Mouse (Mus musculus) forebrain, embryonic 12.5 days (tissue): ENCODE results near the gene Slc9a5. TPM values are rescaled to one million over a fixed set of nuclear protein-coding genes. Genes with fewer than 3 reads are reported as not detected.

Experiments used
- ATAC-seq: fragments of 200-750 bp; cut with Nextera tagmentation; 2 replicates; pipeline ENCODE4 v1.8.0; 2017; ENCODE audit warnings: moderate TSS enrichment; ENCODE audit not compliant: low FRiP score
- H3K27ac ChIP-seq: fragments of 300-500 bp; sonication (generic); 2 replicates; pipeline ENCODE4 v1.5.1; 2016; ENCODE audit warnings: mild to moderate bottlenecking
- H3K27me3 ChIP-seq: fragments of 300-500 bp; sonication (generic); 2 replicates; pipeline ENCODE4 v1.6.1; 2016; ENCODE audit warnings: mild to moderate bottlenecking
- H3K36me3 ChIP-seq: fragments of 300-500 bp; sonication (generic); replicated peaks from 2 replicates; pipeline ENCODE4 v1.6.1; 2016; ENCODE audit warnings: mild to moderate bottlenecking
- H3K4me1 ChIP-seq: fragments of 300-500 bp; sonication (generic); 2 replicates; pipeline ENCODE4 v1.6.1; 2016
- H3K4me2 ChIP-seq: fragments of 300-500 bp; sonication (generic); 2 replicates; pipeline ENCODE4 v1.6.1; 2016; ENCODE audit warnings: mild to moderate bottlenecking, moderate library complexity
- H3K4me3 ChIP-seq: fragments of 300-500 bp; sonication (generic); replicated peaks from 2 replicates; pipeline ENCODE4 v1.5.1; 2016; ENCODE audit warnings: mild to moderate bottlenecking
- H3K9ac ChIP-seq: fragments of 300-500 bp; sonication (generic); 2 replicates; pipeline ENCODE4 v1.6.1; 2016; ENCODE audit warnings: mild to moderate bottlenecking
- H3K9me3 ChIP-seq: fragments of 300-500 bp; sonication (generic); 2 replicates; pipeline ENCODE4 v1.6.1; 2016
- WGBS: fragments of 180-500 bp; shearing (Covaris S2); methylation state at CpG from one replicate; pipeline ENCODE4 v1.1.7; 2016; 5-methylcytosine and 5-hydroxymethylcytosine counted together
- polyA plus RNA-seq: library from polyadenylated mRNA; unstranded; fragments of >200 nt; fragmentation: Nextera tagmentation; extraction: Ambion mirVana; gene quantifications from 2 replicates; pipeline ENCODE4 v1.2.1, GENCODE M21; 2016

The Slc9a5 gene
- polyA plus RNA-seq, 1 experiment from 2014 or later, result 6.4 TPM

- Histone ChIP-seq H3K27me3 (no peaks in the 10 kb centered on the region), H3K27ac (no peak overlapping the region), H3K9ac (no peak overlapping the region), H3K4me1 (peaks cover 9% of the 10 kb centered on the region), H3K36me3 (peaks cover 85% of the 10 kb centered on the region), H3K4me3 (no peak overlapping the region), H3K4me2 (no peak overlapping the region), H3K9me3 (no peaks in the 10 kb centered on the region)
- no peak for ATAC-seq
- 97% methylated on average over 22 of the region's 22 CpGs for WGBS
Observed at GRCm38 (mm10) chr8:105331469-105331868, 17.2 kb upstream of the Slc9a5 start.

- 94% methylated on average over 9 of the region's 9 CpGs for WGBS
Observed at GRCm38 (mm10) chr8:105331931-105332330, 16.7 kb upstream of the Slc9a5 start.

GRCm38 (mm10) chr8:105332523-105332922 lies 16.1 kb upstream of the Slc9a5 start:
- Histone ChIP-seq H3K4me1 (peaks cover under 1% of the 10 kb centered on the region), H3K27ac (no peak overlapping the region), H3K36me3 (peaks cover 90% of the 10 kb centered on the region), H3K9me3 (no peaks in the 10 kb centered on the region), H3K27me3 (0 out of 2 replicates have a peak, but pooled peaks cover under 1% of the 10 kb centered on the region), H3K9ac (no peak overlapping the region), H3K4me2 (no peak overlapping the region), H3K4me3 (no peak overlapping the region)
- ATAC-seq, result no peak
- WGBS, result 68% methylated on average over 2 of the region's 2 CpGs

More at GRCm38 (mm10) chr8:105331931-105332330, 16.7 kb upstream of the Slc9a5 start:
- no peak overlapping the region for H3K4me3 ChIP-seq
- no peak overlapping the region for H3K4me2 ChIP-seq
- no peak overlapping the region for H3K27ac ChIP-seq
- ATAC-seq, result no peak
- peaks cover 7% of the 10 kb centered on the region for H3K4me1 ChIP-seq
- H3K9me3 ChIP-seq, result no peaks in the 10 kb centered on the region
- H3K27me3 ChIP-seq, result no peaks in the 10 kb centered on the region
- H3K36me3 ChIP-seq, result peaks cover 90% of the 10 kb centered on the region
- H3K9ac ChIP-seq, result no peak overlapping the region

GRCm38 (mm10) chr8:105336373-105337130 lies 12.1 kb upstream of the Slc9a5 start:
- Histone ChIP-seq H3K4me1 (no peaks in the 10 kb centered on the region; the same call in 1 of the 2 replicates), H3K27ac (no peak overlapping the region), H3K9ac (no peak overlapping the region), H3K27me3 (0 out of 2 replicates have a peak, but pooled peaks cover 4% of the 10 kb centered on the region), H3K4me2 (no peak overlapping the region), H3K36me3 (peaks cover 52% of the 10 kb centered on the region), H3K4me3 (no peak overlapping the region), H3K9me3 (no peaks in the 10 kb centered on the region)
- peak; percentile 37; the same call in 1 of the 2 replicates for ATAC-seq
- 41% methylated on average over 32 of the region's 32 CpGs for WGBS

GRCm38 (mm10) chr8:105338992-105339391 lies 9.7 kb upstream of the Slc9a5 start:
- H3K27ac ChIP-seq, result no peak overlapping the region
- 74% methylated on average over 4 of the region's 4 CpGs for WGBS
- no peak for ATAC-seq
- no peak overlapping the region for H3K4me2 ChIP-seq
- no peaks in the 10 kb centered on the region; the same call in 1 of the 2 replicates for H3K4me1 ChIP-seq
- H3K9me3 ChIP-seq, result no peaks in the 10 kb centered on the region
- H3K4me3 ChIP-seq, result no peak overlapping the region
- 0 out of 2 replicates have a peak, but pooled peaks cover 4% of the 10 kb centered on the region for H3K27me3 ChIP-seq
- no peak overlapping the region for H3K9ac ChIP-seq
- peaks cover 29% of the 10 kb centered on the region for H3K36me3 ChIP-seq

GRCm38 (mm10) chr8:105339886-105340635 lies 8.6 kb upstream of the Slc9a5 start:
- no peak for ATAC-seq
- Histone ChIP-seq H3K36me3 (peaks cover 18% of the 10 kb centered on the region), H3K27ac (no peak overlapping the region), H3K9me3 (no peaks in the 10 kb centered on the region), H3K9ac (no peak overlapping the region), H3K4me1 (no peaks in the 10 kb centered on the region; the same call in 1 of the 2 replicates), H3K4me2 (no peak overlapping the region), H3K4me3 (no peak overlapping the region), H3K27me3 (0 out of 2 replicates have a peak, but pooled peaks cover 4% of the 10 kb centered on the region)
- 86% methylated on average over 6 of the region's 6 CpGs for WGBS

GRCm38 (mm10) chr8:105341399-105341798 lies 7.2 kb upstream of the Slc9a5 start:
- Histone ChIP-seq H3K36me3 (peaks cover 5% of the 10 kb centered on the region), H3K4me3 (no peak overlapping the region), H3K4me2 (no peak overlapping the region), H3K4me1 (peaks cover 7% of the 10 kb centered on the region), H3K9me3 (no peaks in the 10 kb centered on the region), H3K27ac (no peak overlapping the region), H3K27me3 (0 out of 2 replicates have a peak, but pooled peaks cover 5% of the 10 kb centered on the region), H3K9ac (no peak overlapping the region)
- WGBS, result 49% methylated on average over 8 of the region's 8 CpGs
- no peak for ATAC-seq

- peaks cover 8% of the 10 kb centered on the region for H3K27me3 ChIP-seq
- no peaks in the 10 kb centered on the region for H3K9me3 ChIP-seq
- 70% methylated on average over 4 of the region's 4 CpGs for WGBS
- no peak overlapping the region for H3K9ac ChIP-seq
- H3K27ac ChIP-seq, result no peak overlapping the region
- peaks cover 19% of the 10 kb centered on the region for H3K4me1 ChIP-seq
- no peak overlapping the region for H3K4me2 ChIP-seq
- no peak overlapping the region for H3K4me3 ChIP-seq
- H3K36me3 ChIP-seq, result no peaks in the 10 kb centered on the region
- no peak for ATAC-seq
Observed at GRCm38 (mm10) chr8:105342768-105343167, 5.9 kb upstream of the Slc9a5 start.

- Histone ChIP-seq H3K4me1 (peaks cover 22% of the 10 kb centered on the region), H3K27me3 (peaks cover 7% of the 10 kb centered on the region), H3K9me3 (no peaks in the 10 kb centered on the region), H3K4me2 (no peak overlapping the region), H3K9ac (no peak overlapping the region), H3K36me3 (no peaks in the 10 kb centered on the region), H3K4me3 (no peak overlapping the region), H3K27ac (no peak overlapping the region)
- ATAC-seq, result no peak
- 71% methylated on average over 8 of the region's 8 CpGs for WGBS
Observed at GRCm38 (mm10) chr8:105343791-105344574, 4.7 kb upstream of the Slc9a5 start.

- H3K4me1 ChIP-seq, result peaks cover 34% of the 10 kb centered on the region
- ATAC-seq, result no peak
Observed at GRCm38 (mm10) chr8:105345061-105345975, 3.3 kb upstream of the Slc9a5 start.

More at GRCm38 (mm10) chr8:105345061-105345975, 3.3 kb upstream of the Slc9a5 start:
- Histone ChIP-seq H3K9me3 (no peaks in the 10 kb centered on the region), H3K9ac (no peak overlapping the region), H3K27me3 (peaks cover 7% of the 10 kb centered on the region), H3K36me3 (no peaks in the 10 kb centered on the region), H3K27ac (0 out of 2 replicates have a peak overlapping the region, but pooled peaks have one; percentile 1), H3K4me2 (peak overlapping the region; percentile 68; the same call in 1 of the 2 replicates), H3K4me3 (no peak overlapping the region)
- WGBS, result 67% methylated on average over 7 of the region's 7 CpGs
